Mouse (Mus musculus) heart, embryonic 13.5 days (tissue): Measurements from ENCODE around the gene Srebf1. TPM values are rescaled to one million over a fixed set of nuclear protein-coding genes. Genes with fewer than 3 reads are reported as not detected.
A peak's percentile ranks its signal among the peaks of the same experiment; 100 is the strongest.

Experiments used
- ATAC-seq: fragments of 200-750 bp; cut with Nextera tagmentation; 2 replicates; pipeline ENCODE4 v1.8.0; 2017; ENCODE audit warnings: moderate TSS enrichment; ENCODE audit not compliant: insufficient number of reproducible peaks, low FRiP score, low TSS enrichment; ENCODE audit errors: extremely low read depth
- H3K27ac ChIP-seq: fragments of 300-500 bp; sonication (generic); replicated peaks from 2 replicates; pipeline ENCODE4 v1.5.1; 2015; ENCODE audit warnings: moderate library complexity, mild to moderate bottlenecking, inconsistent platforms
- H3K27me3 ChIP-seq: fragments of 300-500 bp; sonication (generic); replicated peaks from 2 replicates; pipeline ENCODE4 v1.6.1; 2015; ENCODE audit warnings: mild to moderate bottlenecking, inconsistent platforms
- H3K36me3 ChIP-seq: fragments of 300-500 bp; sonication (generic); 2 replicates; pipeline ENCODE4 v1.6.1; 2015; ENCODE audit warnings: mild to moderate bottlenecking, inconsistent platforms
- H3K4me1 ChIP-seq: fragments of 300-500 bp; sonication (generic); 2 replicates; pipeline ENCODE4 v1.6.1; 2015; ENCODE audit warnings: inconsistent platforms
- H3K4me2 ChIP-seq: fragments of 300-500 bp; sonication (generic); 2 replicates; pipeline ENCODE4 v1.6.1; 2015; ENCODE audit warnings: inconsistent platforms, mild to moderate bottlenecking, moderate library complexity
- H3K4me3 ChIP-seq: fragments of 300-500 bp; sonication (generic); 2 replicates; pipeline ENCODE4 v1.5.1; 2015; ENCODE audit warnings: moderate library complexity, mild to moderate bottlenecking, inconsistent platforms
- H3K9ac ChIP-seq: fragments of 300-500 bp; sonication (generic); 2 replicates; pipeline ENCODE4 v1.6.1; 2015; ENCODE audit warnings: inconsistent platforms, mild to moderate bottlenecking, moderate library complexity
- H3K9me3 ChIP-seq: fragments of 300-500 bp; sonication (generic); 2 replicates; pipeline ENCODE4 v1.6.1; 2016; ENCODE audit warnings: inconsistent platforms
- WGBS: fragments of 180-500 bp; shearing (Covaris S2); methylation state at CpG from one replicate; pipeline ENCODE4 v1.1.7; 2015; ENCODE audit warnings: mixed read lengths; 5-methylcytosine and 5-hydroxymethylcytosine counted together
- polyA plus RNA-seq: library from polyadenylated mRNA; unstranded; fragments of >200 nt; fragmentation: Nextera tagmentation; extraction: Ambion mirVana; gene quantifications from 2 replicates; pipeline ENCODE4 v1.2.1, GENCODE M21; 2015

The Srebf1 gene
- polyA plus RNA-seq, 1 experiment from 2014 or later, result 34.4 TPM

DNA sequence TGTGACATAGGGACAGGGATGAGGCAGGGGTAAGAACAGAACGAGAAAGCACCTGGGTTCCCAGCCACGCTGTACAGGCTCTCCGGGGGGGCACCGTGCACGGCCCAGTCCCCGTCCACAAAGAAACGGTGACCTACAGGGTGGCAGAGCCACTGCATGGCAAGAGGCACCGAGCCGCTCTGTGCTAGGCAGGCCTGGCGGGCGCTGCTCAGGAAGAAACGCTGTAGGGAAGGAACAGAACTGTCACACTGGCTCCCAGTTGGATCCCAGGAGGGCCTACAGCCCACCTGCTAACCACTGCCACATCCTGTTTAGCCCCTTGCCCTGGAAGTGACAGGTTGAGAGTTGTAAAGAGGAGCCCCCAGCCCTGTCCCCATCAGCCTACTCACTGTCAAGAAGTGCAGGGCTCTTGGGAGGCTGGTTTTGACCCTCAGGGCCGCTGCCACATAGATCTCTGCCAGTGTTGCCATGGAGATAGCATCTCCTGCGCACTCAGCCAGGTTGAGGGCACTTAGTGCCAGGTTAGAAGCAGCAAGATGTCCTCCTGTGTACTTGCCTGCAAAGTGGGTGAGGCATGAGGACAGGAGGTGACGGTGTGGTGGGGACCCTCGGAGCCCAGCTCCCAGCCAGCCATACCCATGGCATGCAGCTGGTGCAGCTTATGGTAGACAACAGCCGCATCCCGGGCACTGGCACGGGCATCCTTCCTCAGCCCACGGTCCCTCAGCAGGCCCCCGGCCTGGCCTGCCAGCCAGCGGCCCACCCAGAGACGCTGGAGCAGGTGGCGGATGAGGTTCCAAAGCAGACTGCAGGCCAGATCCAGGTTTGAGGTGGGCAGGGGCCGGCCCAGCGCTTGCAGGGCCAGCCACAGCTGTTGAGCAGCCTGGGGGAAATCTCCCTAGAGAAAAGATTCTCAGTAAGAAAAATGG is 19.4 kb downstream of the Srebf1 start:
- Histone ChIP-seq H3K36me3 (peaks cover 96% of the 10 kb centered on the region), H3K9me3 (no peaks in the 10 kb centered on the region), H3K27me3 (no peaks in the 10 kb centered on the region), H3K27ac (no peak overlapping the region), H3K9ac (no peak overlapping the region), H3K4me3 (no peak overlapping the region), H3K4me2 (no peak overlapping the region), H3K4me1 (peaks cover 40% of the 10 kb centered on the region)
- WGBS, result 90% methylated on average over 26 of the region's 26 CpGs
- no peak for ATAC-seq

DNA sequence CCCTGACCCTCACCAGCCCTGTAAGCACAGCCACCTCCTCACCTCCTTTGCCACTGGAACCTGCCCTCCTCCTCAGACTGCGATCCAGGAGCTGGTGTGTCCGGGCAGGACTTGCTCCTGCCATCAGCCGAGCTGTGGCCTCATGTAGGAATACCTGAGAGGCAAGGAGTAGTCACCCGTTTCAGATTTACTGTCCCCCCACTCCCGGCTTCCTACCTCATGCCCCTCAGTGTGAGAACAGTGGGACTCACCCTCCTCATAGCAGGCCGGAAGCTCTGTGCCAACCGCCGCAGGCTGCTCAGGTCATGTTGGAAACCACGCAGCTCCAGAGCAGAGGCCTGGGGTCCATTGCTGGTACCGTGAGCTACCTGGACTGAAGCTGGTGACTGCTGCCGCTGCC is 22.0 kb downstream of the Srebf1 start:
- Histone ChIP-seq H3K27me3 (no peaks in the 10 kb centered on the region), H3K4me3 (no peak overlapping the region), H3K36me3 (peaks cover 99% of the 10 kb centered on the region), H3K27ac (peak overlapping the region; percentile 36; the same call in 1 of the 2 replicates), H3K4me2 (no peak overlapping the region), H3K9ac (peak overlapping the region; percentile 55; the same call in 1 of the 2 replicates), H3K9me3 (no peaks in the 10 kb centered on the region), H3K4me1 (peaks cover 24% of the 10 kb centered on the region)
- no peak for ATAC-seq
- WGBS, result 87% methylated on average over 11 of the region's 11 CpGs

DNA sequence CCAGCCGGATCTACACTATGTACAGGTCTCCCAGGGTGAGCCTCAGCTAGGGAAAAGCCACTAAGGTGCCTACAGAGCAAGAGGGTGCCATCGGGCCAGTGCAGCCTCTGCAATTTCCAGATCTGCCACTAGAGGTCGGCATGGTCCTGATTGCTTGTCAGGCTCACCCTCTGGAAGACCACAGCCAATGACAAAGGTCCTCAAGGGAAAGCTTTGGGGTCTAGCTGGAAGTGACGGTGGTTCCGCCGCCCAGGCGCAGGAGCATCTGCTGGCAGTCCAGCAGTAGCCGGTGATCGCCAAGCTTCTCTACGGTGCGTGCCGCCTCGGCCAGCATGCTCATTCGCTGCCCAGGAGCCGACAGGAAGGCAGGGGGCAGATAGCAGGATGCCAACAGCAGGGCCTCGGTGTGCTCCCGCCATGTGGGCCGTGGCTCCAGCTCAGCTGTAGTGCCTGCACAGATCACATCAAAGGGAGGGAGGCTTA is 22.6 kb downstream of the Srebf1 start:
- peak; percentile 18; the same call in 1 of the 2 replicates for ATAC-seq
- Histone ChIP-seq H3K36me3 (peaks cover 99% of the 10 kb centered on the region), H3K4me2 (no peak overlapping the region), H3K4me3 (no peak overlapping the region), H3K27me3 (no peaks in the 10 kb centered on the region), H3K9me3 (peaks cover 4% of the 10 kb centered on the region; the same call in 1 of the 2 replicates), H3K27ac (peak overlapping the region; percentile 36; the same call in 1 of the 2 replicates), H3K4me1 (peaks cover 20% of the 10 kb centered on the region), H3K9ac (peak overlapping the region; percentile 55)
- WGBS, result 13% methylated on average over 18 of the region's 18 CpGs

DNA sequence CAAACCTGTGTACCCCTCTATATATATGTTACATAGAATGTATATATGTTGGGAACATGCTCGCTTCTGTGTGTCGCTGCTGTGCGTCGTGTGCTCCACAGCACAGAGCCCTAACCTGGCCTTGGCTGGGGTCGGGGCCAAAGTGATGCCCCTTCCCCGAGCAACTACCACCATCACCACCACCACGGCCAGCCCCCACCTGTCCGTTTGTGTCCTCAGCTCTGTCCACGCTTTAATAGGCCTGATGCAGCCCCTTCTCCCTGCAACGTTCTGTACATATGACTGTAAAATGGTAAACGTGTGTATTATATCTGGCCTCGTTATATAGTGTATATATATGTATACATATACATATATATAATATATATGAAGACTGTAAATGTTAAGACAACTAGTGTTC is 23.7 kb downstream of the Srebf1 start:
- Histone ChIP-seq H3K36me3 (peaks cover 99% of the 10 kb centered on the region), H3K4me1 (peaks cover 21% of the 10 kb centered on the region), H3K27me3 (no peaks in the 10 kb centered on the region), H3K9me3 (peaks cover 7% of the 10 kb centered on the region; the same call in 1 of the 2 replicates), H3K4me3 (no peak overlapping the region), H3K9ac (no peak overlapping the region), H3K4me2 (no peak overlapping the region), H3K27ac (no peak overlapping the region)
- 86% methylated on average over 12 of the region's 12 CpGs for WGBS
- ATAC-seq, result no peak

DNA sequence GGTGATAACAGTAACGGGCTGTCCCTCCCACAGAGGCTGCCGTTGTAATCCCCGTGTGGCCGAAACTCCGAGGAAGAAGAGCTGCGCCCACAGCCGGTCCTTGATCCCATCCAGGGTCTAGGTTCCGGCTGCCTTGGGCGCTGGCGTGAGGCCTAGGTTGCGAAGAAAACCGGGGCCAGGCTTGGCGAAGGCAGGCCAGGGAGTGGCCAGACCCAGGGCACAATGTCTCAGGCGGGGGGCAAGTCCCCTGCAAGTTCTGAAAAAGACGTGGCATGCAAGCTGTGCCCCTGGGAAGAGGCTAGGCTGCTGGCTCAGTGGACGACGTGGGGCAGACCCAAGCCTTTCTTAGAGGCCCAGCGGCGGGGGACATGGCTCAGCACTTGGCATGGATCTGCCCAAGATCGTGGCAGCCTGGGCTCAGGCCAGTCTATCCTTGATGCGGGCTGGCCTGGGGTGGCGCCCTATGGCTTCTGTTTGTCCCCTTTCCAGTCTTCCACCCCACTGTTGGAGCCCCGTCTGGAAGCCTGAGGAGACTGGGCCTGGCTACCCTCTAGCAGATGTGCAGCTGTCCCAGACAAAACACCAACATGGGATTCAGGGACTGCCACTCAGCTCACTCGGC is 24.3 kb downstream of the Srebf1 start:
- Histone ChIP-seq H3K27me3 (no peaks in the 10 kb centered on the region), H3K4me3 (no peak overlapping the region), H3K4me1 (peaks cover 26% of the 10 kb centered on the region), H3K27ac (0 out of 2 replicates have a peak overlapping the region, but pooled peaks have one; percentile 14), H3K9me3 (peaks cover 7% of the 10 kb centered on the region; the same call in 1 of the 2 replicates), H3K4me2 (no peak overlapping the region), H3K36me3 (peaks cover 99% of the 10 kb centered on the region), H3K9ac (no peak overlapping the region)
- no peak for ATAC-seq
- WGBS, result 77% methylated on average over 24 of the region's 24 CpGs

DNA sequence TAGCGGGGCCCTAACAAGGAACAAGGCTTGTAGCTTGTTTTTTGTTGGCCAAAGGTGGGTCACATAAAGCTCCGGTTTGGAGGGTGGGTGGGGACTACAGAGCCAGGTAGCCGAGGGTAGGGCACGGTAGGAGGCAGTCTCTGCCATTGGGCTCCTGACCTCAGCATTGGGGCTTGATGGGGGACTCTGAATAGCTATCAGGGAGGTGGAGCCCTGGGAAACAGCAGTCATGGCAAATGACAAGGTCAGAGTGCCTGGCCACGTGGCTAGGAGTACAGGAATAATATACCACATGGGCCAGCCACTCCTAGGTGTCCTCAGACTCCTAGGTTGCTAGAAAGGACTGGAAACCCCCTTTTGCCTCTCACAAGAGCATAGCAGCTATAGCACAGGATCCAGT is 26.0 kb downstream of the Srebf1 start:
- Histone ChIP-seq H3K9me3 (peaks cover 7% of the 10 kb centered on the region; the same call in 1 of the 2 replicates), H3K9ac (no peak overlapping the region), H3K4me1 (peaks cover 41% of the 10 kb centered on the region), H3K4me2 (no peak overlapping the region), H3K36me3 (peaks cover 99% of the 10 kb centered on the region), H3K4me3 (no peak overlapping the region), H3K27ac (0 out of 2 replicates have a peak overlapping the region, but pooled peaks have one; percentile 3), H3K27me3 (no peaks in the 10 kb centered on the region)
- no peak for ATAC-seq
- 81% methylated on average over 5 of the region's 5 CpGs for WGBS

DNA sequence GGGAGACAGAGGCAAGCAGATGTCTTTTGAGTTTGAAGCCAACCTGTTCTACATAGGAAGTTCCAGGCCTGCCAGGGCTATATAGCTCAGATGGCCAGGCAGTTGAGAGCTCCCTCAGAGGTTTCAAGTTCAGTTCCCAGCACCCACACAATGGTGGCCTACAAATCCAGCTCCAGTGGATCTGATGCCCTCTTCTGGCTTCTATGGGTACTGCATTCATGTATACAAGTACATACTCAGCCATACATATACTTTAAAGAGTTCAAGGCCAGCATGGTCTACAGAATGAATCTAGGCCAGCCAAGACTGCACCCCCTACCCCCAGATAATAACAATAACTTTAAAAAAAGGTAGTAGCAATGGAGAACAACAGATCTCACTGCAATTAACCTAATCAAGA is 27.3 kb downstream of the Srebf1 start:
- no peak for ATAC-seq
- Histone ChIP-seq H3K4me2 (no peak overlapping the region), H3K4me3 (no peak overlapping the region), H3K9me3 (peaks cover 7% of the 10 kb centered on the region; the same call in 1 of the 2 replicates), H3K4me1 (peaks cover 49% of the 10 kb centered on the region), H3K27me3 (no peaks in the 10 kb centered on the region), H3K9ac (no peak overlapping the region), H3K36me3 (peaks cover 99% of the 10 kb centered on the region), H3K27ac (no peak overlapping the region)

DNA sequence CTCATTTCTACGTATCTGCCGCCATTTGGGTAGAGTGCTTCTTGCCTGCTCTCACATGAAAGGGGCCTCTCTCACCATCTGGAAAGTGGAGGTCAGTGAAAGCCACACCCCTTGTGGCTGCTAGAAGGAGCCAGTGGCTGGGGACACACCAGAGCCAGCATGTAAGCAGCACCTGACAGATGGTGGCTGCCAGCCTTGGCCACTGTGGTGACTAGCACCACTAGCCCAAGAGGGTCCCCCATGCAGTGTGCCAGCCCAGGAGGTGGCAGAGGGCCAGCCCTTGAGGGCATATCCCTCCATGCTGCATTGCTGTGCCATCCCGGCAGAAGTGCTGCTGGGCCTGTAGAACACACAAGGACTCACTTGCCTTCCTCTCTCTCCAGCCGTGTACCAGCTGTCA is 28.8 kb downstream of the Srebf1 start:
- Histone ChIP-seq H3K36me3 (peaks cover 100% of the 10 kb centered on the region), H3K4me2 (no peak overlapping the region), H3K9ac (no peak overlapping the region), H3K27me3 (no peaks in the 10 kb centered on the region), H3K4me1 (peaks cover 59% of the 10 kb centered on the region), H3K27ac (no peak overlapping the region), H3K4me3 (no peak overlapping the region), H3K9me3 (peaks cover 7% of the 10 kb centered on the region; the same call in 1 of the 2 replicates)
- no peak for ATAC-seq
- 73% methylated on average over 4 of the region's 4 CpGs for whole genome bisulfite sequencing

DNA sequence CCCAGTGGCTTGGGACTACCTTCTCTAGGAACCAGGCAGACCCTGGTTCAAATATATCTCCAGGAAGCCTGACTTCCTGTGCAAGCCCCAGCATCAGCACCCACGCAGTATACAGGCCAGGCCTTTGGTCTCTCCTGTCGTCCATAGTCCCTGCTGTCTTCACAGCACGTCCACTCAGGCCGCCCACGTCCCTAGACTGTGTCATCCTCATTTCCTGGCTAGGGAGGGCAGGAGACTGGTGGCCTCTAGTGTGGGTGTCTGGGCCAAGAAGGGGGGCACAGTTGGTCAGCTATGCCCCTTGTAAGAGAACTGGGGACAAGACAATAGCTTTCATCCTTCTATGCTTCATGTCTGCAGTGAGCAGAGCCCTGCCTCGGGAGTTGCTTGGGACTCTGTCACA is 29.8 kb downstream of the Srebf1 start:
- 77% methylated on average over 6 of the region's 6 CpGs for WGBS
- no peak overlapping the region for H3K9ac ChIP-seq
- peaks cover 60% of the 10 kb centered on the region for H3K4me1 ChIP-seq
- no peak overlapping the region for H3K27ac ChIP-seq
- no peak overlapping the region for H3K4me2 ChIP-seq
- no peak overlapping the region for H3K4me3 ChIP-seq
- H3K27me3 ChIP-seq, result no peaks in the 10 kb centered on the region
- H3K36me3 ChIP-seq, result peaks cover 100% of the 10 kb centered on the region
- ATAC-seq, result no peak
- H3K9me3 ChIP-seq, result peaks cover 7% of the 10 kb centered on the region; the same call in 1 of the 2 replicates

DNA sequence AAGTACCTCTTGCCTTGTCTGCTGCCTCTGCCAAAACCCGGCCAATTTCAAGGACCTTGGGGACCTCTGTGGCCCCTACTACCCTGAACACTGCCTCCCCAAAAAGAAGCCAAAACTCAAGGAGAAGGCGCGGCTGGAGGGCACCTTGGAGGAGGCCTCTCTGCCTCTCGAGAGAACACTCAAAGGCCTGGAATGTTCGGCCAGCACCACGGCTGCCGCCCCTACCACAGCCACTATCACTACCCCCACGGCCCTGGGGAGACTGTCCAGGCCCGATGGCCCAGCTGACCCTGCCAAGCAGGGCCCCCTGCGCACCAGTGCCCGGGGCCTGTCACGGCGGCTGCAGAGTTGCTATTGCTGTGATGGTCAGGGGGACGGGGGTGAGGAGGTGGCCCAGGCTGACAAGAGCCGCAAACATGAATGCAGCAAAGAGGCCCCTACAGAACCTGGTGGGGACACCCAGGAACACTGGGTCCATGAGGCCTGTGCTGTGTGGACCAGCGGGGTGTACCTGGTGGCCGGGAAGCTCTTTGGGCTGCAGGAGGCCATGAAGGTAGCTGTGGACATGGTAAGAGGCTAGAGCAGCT is 32.2 kb downstream of the Srebf1 start:
- Histone ChIP-seq H3K27ac (0 out of 2 replicates have a peak overlapping the region, but pooled peaks have one; percentile 21), H3K4me3 (no peak overlapping the region), H3K27me3 (no peaks in the 10 kb centered on the region), H3K4me2 (no peak overlapping the region), H3K4me1 (peaks cover 61% of the 10 kb centered on the region), H3K9ac (peak overlapping the region; percentile 55; the same call in 1 of the 2 replicates), H3K9me3 (peaks cover 7% of the 10 kb centered on the region; the same call in 1 of the 2 replicates), H3K36me3 (peaks cover 100% of the 10 kb centered on the region)
- no peak for ATAC-seq
- WGBS, result 78% methylated on average over 17 of the region's 17 CpGs
